Mouse (Mus musculus) bone marrow, adult 2 months (tissue): ENCODE data around the gene Ift88. TPM values are rescaled to one million over a fixed set of nuclear protein-coding genes. Genes with fewer than 3 reads are reported as not detected.
"Not testable (repeated sequence)": the region's sequence is repeated elsewhere in the genome, so short reads cannot be mapped to it uniquely, and the experiment has no call there.

Experiments used
- H3K27ac ChIP-seq: fragments of 200-500 bp; 2 replicates; pipeline ENCODE4 v1.5.1; 2012; ENCODE audit warnings: low read depth, mild to moderate bottlenecking, control low read depth, inconsistent platforms, low read length; ENCODE audit not compliant: control insufficient read depth, poor library complexity, insufficient read depth
- H3K4me1 ChIP-seq: fragments of 200-500 bp; 2 replicates; pipeline ENCODE4 v1.6.1; 2011; ENCODE audit warnings: low read length; ENCODE audit not compliant: control insufficient read depth, insufficient read depth
- H3K4me3 ChIP-seq: fragments of 200-500 bp; replicated peaks from 2 replicates; pipeline ENCODE3; 2011; ENCODE audit warnings: mild to moderate bottlenecking, low read depth, low read length, control low read depth; ENCODE audit not compliant: control insufficient read depth
- CTCF ChIP-seq: fragments of 200-500 bp; IDR thresholded peaks from 2 replicates; pipeline ENCODE4 v1.5.1; 2011; ENCODE audit warnings: low read length, control low read depth; ENCODE audit not compliant: control insufficient read depth, insufficient read depth
- POLR2A ChIP-seq: fragments of 200-500 bp; IDR thresholded peaks from 2 replicates; pipeline ENCODE4 v1.6.1; 2011; ENCODE audit warnings: low read depth, mild to moderate bottlenecking, control low read depth, low read length, borderline replicate concordance; ENCODE audit not compliant: control insufficient read depth
- WGBS: fragments of 180-500 bp; shearing (Covaris S2); methylation state at CpG from one replicate; pipeline ENCODE4 v1.1.7; 2018; 5-methylcytosine and 5-hydroxymethylcytosine counted together
- polyA plus RNA-seq: library from polyadenylated mRNA; stranded (reverse); fragments of >200 nt; gene quantifications from 2 replicates; pipeline ENCODE4 v1.2.4, GENCODE M21; 2011; ENCODE audit warnings: low replicate concordance; ENCODE audit not compliant: missing spikeins, insufficient read depth, insufficient read length

Ift88 gene
- polyA plus RNA-seq, 1 experiment = 3.9 TPM

DNA sequence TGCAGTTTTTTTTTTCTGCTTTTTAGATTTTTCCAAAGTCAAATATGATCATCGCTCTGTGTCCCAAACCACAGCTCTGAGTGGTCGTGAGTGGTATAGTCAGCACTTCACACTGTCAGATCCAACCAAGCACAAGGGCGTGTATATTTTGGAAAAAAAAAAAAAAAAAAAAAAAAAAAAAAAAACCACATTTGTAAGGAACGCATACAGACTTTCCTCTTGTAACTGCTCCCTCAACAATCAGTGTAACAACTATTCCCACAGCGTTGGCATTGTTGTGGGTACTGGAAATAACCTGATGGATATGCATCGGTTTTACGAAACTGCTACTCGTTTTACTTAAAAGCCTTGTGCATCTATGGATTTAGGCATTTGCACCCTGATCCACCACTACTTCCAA is 15.8 kb upstream of the Ift88 start:
- WGBS = 79% methylated on average over 8 of the region's 8 CpGs
- Histone ChIP-seq H3K27ac (no peak overlapping the region), H3K4me1 (peaks cover 1% of the 10 kb centered on the region; the same call in 1 of the 2 replicates), H3K4me3 (no peak overlapping the region)
- TF ChIP-seq POLR2A (no peak), CTCF (no peak)

DNA sequence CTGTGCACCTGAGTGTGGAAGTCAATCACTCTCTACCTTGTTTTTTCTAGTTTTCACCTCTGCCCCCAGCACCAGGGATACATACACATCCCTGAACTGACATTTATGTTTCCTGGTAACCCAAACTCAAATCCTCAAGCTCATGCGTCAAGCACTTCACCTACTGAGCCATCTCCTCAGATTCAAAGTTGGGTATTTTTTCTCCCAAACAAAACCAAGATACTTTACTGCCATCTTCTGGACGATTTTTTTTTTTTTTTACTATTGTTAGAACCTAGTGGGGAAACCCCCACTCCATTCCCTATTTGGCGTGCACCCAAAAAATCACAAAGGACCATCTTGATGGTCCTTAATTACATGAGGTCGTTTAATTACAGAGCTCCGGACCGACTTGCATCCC is 14.8 kb upstream of the Ift88 start:
- WGBS = 30% methylated on average over 6 of the region's 6 CpGs
- Histone ChIP-seq H3K4me1 (no peaks in the 10 kb centered on the region), H3K27ac (no peak overlapping the region), H3K4me3 (no peak overlapping the region)
- no peak for TF ChIP-seq CTCF
- no peak for TF ChIP-seq POLR2A

DNA sequence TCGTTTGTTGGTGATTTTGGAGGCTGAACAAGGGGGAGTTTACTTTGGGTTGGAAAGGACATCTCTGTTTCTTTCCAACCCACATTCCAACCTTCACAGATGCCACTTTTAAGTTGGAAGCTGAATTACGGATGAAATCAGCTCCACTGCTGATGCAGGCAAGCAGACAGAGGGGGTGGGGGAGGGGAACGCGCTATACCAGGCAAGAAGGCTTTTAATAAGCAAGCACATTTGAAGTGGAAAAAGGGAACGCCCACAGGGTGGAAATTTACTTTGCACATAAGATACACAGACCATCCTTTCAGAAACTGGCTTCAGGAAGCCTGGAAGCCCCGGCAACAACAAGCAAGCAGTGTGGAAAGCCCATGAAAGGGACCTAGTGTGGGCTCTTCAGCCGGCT is 11.7 kb upstream of the Ift88 start:
- Histone ChIP-seq H3K4me3 (no peak overlapping the region), H3K27ac (no peak overlapping the region), H3K4me1 (no peaks in the 10 kb centered on the region)
- no peak for TF ChIP-seq POLR2A
- TF ChIP-seq CTCF = no peak
- 78% methylated on average over 7 of the region's 7 CpGs for WGBS

DNA sequence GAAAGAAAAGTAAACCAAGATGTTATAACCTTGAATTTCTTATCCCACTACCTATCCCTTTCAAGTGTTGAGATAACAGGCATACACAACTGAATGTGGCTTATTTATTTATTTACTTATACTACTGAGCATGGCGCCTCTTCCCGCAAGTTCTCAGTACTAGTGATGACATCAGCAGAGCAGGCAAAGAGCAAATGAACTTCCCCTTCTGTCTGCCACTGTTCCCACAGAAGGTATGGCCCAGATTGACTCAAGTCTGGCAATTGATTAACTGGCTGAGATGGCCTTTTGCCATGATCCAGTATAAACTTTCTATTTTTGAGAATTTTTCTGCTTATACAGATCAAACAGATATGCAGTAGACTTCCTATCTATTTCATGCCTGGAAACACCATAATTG is 6.7 kb upstream of the Ift88 start:
- Histone ChIP-seq H3K4me3 (no peak overlapping the region), H3K4me1 (no peaks in the 10 kb centered on the region), H3K27ac (no peak overlapping the region)
- 42% methylated on average over 2 of the region's 2 CpGs for WGBS
- TF ChIP-seq POLR2A = no peak
- TF ChIP-seq CTCF = no peak

DNA sequence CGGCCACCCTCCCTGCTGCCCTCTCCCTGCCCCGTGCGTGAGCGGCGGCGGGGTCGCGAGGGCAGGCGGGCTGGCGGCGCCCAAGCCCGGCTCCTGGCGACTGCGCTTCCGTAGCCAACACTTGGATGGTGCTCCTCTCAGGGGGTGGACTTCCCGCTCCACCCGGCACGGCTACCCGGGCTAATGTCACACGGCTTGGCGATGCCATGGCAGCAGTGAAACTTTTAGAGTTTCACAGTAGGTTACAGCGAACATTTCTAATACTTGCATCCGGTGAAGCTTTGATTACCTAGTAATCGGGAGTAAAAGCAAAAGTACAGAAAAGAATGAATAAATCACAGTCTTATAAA is 325 bp downstream of the Ift88 start:
- Histone ChIP-seq H3K4me3 (peak overlapping the region; percentile 67), H3K4me1 (no peaks in the 10 kb centered on the region), H3K27ac (peak overlapping the region; percentile 5; the same call in 1 of the 2 replicates)
- TF ChIP-seq POLR2A = no peak
- TF ChIP-seq CTCF = no peak
- under 1% methylated on average over 24 of the region's 24 CpGs for WGBS

DNA sequence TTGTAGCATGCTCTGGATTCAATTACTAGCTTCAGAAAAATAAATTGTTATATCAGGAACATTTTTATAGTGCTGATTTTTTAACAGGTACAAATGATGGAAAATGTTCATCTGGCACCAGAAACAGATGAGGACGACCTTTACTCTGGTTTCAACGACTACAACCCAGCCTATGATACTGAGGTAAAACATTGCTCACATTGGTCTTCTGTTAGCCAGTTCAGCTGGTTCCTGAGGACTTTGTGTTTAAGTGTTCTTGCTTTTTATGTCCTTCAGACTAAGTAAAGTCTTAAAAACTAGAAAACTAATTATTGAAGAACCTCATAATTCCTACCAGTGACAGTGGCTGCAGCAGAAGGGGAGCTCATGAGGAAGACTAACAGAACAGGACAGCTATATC is 6.6 kb downstream of the Ift88 start:
- TF ChIP-seq CTCF (no peak), POLR2A (no peak)
- 79% methylated on average over 2 of the region's 2 CpGs for WGBS
- Histone ChIP-seq H3K27ac (no peak overlapping the region), H3K4me1 (no peaks in the 10 kb centered on the region), H3K4me3 (no peak overlapping the region)

DNA sequence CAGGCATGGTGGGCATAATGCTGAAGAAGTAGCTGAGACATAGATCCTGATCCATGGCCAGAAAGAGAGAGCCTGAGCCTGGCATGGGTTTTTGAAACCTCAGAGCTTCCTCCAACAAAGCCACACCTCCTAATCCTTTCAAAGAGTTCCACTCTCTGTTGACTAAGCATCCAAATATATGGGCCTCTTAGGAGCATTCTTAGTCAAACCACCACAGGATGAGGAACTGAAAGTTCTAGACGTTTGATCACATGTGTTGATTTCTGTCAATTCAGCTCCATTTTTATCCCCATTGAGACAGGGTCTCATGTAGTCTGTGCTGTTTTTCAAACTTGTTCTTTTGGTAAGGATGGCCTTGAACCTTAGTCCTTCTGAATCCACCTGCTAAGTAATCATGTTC is 28.7 kb downstream of the Ift88 start:
- TF ChIP-seq POLR2A = no peak
- TF ChIP-seq CTCF = no peak
- 22% methylated on average over 1 of the region's 1 CpGs for WGBS
- Histone ChIP-seq H3K27ac (no peak overlapping the region), H3K4me3 (no peak overlapping the region), H3K4me1 (no peaks in the 10 kb centered on the region)

DNA sequence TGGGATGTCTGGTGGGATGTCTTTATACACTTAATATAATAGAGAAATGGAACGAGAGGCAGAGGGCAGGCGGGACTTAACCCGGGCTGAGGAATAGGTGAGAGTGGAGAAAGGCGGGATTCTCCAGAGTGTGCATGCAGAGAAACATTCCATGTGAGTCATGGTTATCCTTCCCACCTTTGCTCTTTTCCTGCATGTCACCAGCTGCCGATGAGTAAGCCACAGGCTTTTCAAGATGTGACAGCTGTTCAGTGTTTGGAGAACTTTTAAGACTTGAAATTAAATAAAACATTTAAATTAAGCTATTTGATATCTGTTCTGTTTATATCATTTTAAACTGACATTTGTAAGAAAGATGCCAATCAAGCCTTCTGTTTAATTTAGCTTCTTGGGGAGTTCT is 36.0 kb downstream of the Ift88 start:
- Histone ChIP-seq H3K27ac (no peak overlapping the region), H3K4me1 (no peaks in the 10 kb centered on the region), H3K4me3 (no peak overlapping the region)
- 87% methylated on average over 5 of the region's 5 CpGs for WGBS
- TF ChIP-seq POLR2A (no peak), CTCF (no peak)

DNA sequence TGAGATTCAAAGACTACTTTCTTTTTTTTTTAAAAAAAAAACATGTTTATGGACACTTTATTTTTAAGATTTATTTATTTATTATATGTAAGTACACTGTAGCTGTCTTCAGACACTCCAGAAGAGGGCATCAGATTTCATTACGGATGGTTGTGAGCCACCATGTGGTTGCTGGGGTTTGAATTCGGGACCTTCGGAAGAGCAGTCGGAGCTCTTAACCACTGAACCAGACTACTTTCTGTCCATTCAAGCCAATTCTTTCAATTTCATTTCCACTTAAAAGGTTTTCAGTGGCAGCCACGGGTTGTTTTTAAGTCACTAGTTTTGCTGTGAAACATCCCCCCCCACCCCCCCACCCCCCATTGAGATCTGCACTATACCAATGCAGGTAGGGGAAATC is 36.5 kb downstream of the Ift88 start:
- 77% methylated on average over 5 of the region's 5 CpGs for WGBS
- H3K27ac ChIP-seq, H3K4me3 ChIP-seq, H3K4me1 ChIP-seq: not testable (repeated sequence)

DNA sequence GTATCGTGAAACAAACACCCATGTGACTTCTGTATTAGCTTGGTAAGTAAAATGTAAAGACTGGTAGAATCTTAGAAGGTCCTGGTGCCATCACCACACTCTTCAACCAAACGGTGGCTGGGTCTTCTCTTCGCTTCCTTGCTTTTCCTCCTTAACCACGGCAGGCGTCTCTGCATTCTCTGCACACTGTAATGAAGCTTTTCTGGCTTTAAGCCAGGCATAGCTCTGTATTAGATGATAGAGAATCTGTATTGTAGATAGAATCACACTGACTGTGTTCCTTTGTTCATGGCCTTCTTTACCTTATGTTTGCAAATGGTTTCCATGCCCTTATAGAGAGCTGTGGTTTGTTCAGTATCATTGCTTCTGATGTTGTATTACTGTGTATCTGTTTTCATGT is 39.0 kb downstream of the Ift88 start:
- no peak overlapping the region for H3K4me3 ChIP-seq
- TF ChIP-seq POLR2A = no peak
- no peak for TF ChIP-seq CTCF
- WGBS = 64% methylated on average over 5 of the region's 5 CpGs
- no peak overlapping the region for H3K27ac ChIP-seq
- H3K4me1 ChIP-seq = no peaks in the 10 kb centered on the region

DNA sequence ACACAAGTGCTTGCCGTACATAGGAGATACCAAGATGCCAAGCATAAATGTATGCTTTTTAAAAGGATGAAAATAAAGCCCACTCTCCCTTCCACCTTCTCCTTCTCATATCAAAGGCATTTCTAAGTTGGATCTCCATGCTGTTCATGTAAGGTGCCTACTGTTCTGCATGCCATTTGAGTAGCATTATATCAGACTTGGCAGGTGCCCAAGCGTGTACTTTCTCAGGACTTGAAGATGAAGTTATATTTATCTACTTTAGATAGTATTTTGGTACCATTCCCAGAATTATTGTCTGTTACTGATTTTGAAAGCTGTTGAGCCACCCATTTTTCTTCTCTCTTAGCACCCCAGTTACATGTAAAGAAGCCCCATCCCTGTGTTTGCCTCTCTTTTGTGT is 51.2 kb downstream of the Ift88 start:
- WGBS = 81% methylated on average over 2 of the region's 2 CpGs
- Histone ChIP-seq H3K27ac (no peak overlapping the region), H3K4me3 (no peak overlapping the region), H3K4me1 (no peaks in the 10 kb centered on the region)
- TF ChIP-seq CTCF (no peak), POLR2A (no peak)
